Mouse (Mus musculus) large intestine, adult 2 months (tissue): ENCODE results near the gene Gopc. TPM values are rescaled to one million over a fixed set of nuclear protein-coding genes. Genes with fewer than 3 reads are reported as not detected.
"Not testable (repeated sequence)": the region's sequence is repeated elsewhere in the genome, so short reads cannot be mapped to it uniquely, and the experiment has no call there.

Experiments used
- DNase-seq: peaks from one replicate; pipeline ENCODE4 v3.0.0-alpha.2; 2012; ENCODE audit warnings: low read depth, low spot score
- WGBS: fragments of 180-500 bp; shearing (Covaris S2); methylation state at CpG from one replicate; pipeline ENCODE4 v1.1.7; 2018; 5-methylcytosine and 5-hydroxymethylcytosine counted together
- polyA plus RNA-seq: library from polyadenylated mRNA; depleted of rRNA; stranded (reverse); fragments of >200 nt; gene quantifications from 2 replicates; pipeline ENCODE4 v1.2.3, GENCODE M21; 2012

Gene Gopc
- polyA plus RNA-seq, 1 experiment, result 2.3 TPM

- DNase-seq, result no peak
- WGBS, result 84% methylated on average over 3 of the region's 3 CpGs
These were observed 7.5 kb upstream of the Gopc start for GRCm38 (mm10) chr10:52389438-52389837.

GRCm38 (mm10) chr10:52388922-52389430, 7.1 kb upstream of the Gopc start, which contains the start of gene Nepn:
Nepn (plus strand) TSS chr10:52388972.
- 73% methylated on average over 5 of the region's 5 CpGs for WGBS
- DNase-seq, result no peak

GRCm38 (mm10) chr10:52387192-52387591, 5.3 kb upstream of the Gopc start:
- no peak for DNase-seq
- WGBS, result 80% methylated on average over 4 of the region's 4 CpGs

GRCm38 (mm10) chr10:52384823-52385610, 3.1 kb upstream of the Gopc start:
- WGBS, result 60% methylated on average over 8 of the region's 8 CpGs
- DNase-seq, result no peak

GRCm38 (mm10) chr10:52383522-52383921, 1.6 kb upstream of the Gopc start:
- DNase-seq, result no peak
- 83% methylated on average over 1 of the region's 1 CpGs for WGBS

- DNase-seq, result no peak
- WGBS, result 26% methylated on average over 6 of the region's 6 CpGs
These were observed 1.1 kb upstream of the Gopc start for GRCm38 (mm10) chr10:52383022-52383421.

- no peak for DNase-seq
- WGBS, result under 1% methylated on average over 19 of the region's 19 CpGs
These were observed 563 bp downstream of the Gopc start for GRCm38 (mm10) chr10:52381321-52381801.

GRCm38 (mm10) chr10:52377813-52378212, 4.1 kb downstream of the Gopc start:
- no peak for DNase-seq
- WGBS, result 95% methylated on average over 2 of the region's 2 CpGs

- no peak for DNase-seq
- 49% methylated on average over 2 of the region's 2 CpGs for WGBS
These were observed 5.5 kb downstream of the Gopc start for GRCm38 (mm10) chr10:52376422-52376821.

- DNase-seq, result no peak
These were observed 7.3 kb downstream of the Gopc start for GRCm38 (mm10) chr10:52374651-52375050.

GRCm38 (mm10) chr10:52373834-52374233, 8.1 kb downstream of the Gopc start:
- no peak for DNase-seq
- 40% methylated on average over 4 of the region's 4 CpGs for WGBS

- DNase-seq, result no peak
- 54% methylated on average over 4 of the region's 4 CpGs for WGBS
These were observed 13.5 kb downstream of the Gopc start for GRCm38 (mm10) chr10:52368376-52368775.

- WGBS, result 92% methylated on average over 9 of the region's 9 CpGs
- DNase-seq, result no peak
These were observed 20.9 kb downstream of the Gopc start for GRCm38 (mm10) chr10:52360862-52361609.

- WGBS, result 97% methylated on average over 4 of the region's 4 CpGs
- no peak for DNase-seq
These were observed 21.6 kb downstream of the Gopc start for GRCm38 (mm10) chr10:52360241-52360735.

GRCm38 (mm10) chr10:52358467-52358866, 23.5 kb downstream of the Gopc start, which contains the start of gene Gm26741:
Gm26741 (plus strand) TSS chr10:52358767.
- no peak for DNase-seq
- WGBS, result 61% methylated on average over 2 of the region's 2 CpGs

GRCm38 (mm10) chr10:52353184-52353583, 28.7 kb downstream of the Gopc start:
- DNase-seq, result no peak
- 93% methylated on average over 9 of the region's 9 CpGs for WGBS

- DNase-seq, result not testable (repeated sequence)
- 94% methylated on average over 4 of the region's 4 CpGs for WGBS
These were observed 38.6 kb downstream of the Gopc start for GRCm38 (mm10) chr10:52343324-52343723.

- WGBS, result 3% methylated on average over 1 of the region's 1 CpGs
- peak; percentile 22 for DNase-seq
These were observed 50.9 kb downstream of the Gopc start for GRCm38 (mm10) chr10:52331007-52331406.

- WGBS, result 87% methylated on average over 3 of the region's 3 CpGs
- no peak for DNase-seq
These were observed 60.0 kb downstream of the Gopc start for GRCm38 (mm10) chr10:52321918-52322317.
